Mouse (Mus musculus) CH12.LX (cell line): ENCODE data around the gene Rasl10b.

Experiments used
- CHD2 ChIP-seq: IDR thresholded peaks from 2 replicates; pipeline ENCODE4 v1.6.1; 2011; ENCODE audit warnings: low read length, improper control_type of control experiment
- IRF4 ChIP-seq: IDR thresholded peaks from 2 replicates; pipeline ENCODE4 v1.6.1; 2014; ENCODE audit warnings: low read depth, mild to moderate bottlenecking, inconsistent platforms, low read length, improper control_type of control experiment
- MXI1 ChIP-seq: IDR thresholded peaks from 2 replicates; pipeline ENCODE4 v1.6.1; 2011; ENCODE audit warnings: mild to moderate bottlenecking, low read depth, low read length, improper control_type of control experiment

DNA sequence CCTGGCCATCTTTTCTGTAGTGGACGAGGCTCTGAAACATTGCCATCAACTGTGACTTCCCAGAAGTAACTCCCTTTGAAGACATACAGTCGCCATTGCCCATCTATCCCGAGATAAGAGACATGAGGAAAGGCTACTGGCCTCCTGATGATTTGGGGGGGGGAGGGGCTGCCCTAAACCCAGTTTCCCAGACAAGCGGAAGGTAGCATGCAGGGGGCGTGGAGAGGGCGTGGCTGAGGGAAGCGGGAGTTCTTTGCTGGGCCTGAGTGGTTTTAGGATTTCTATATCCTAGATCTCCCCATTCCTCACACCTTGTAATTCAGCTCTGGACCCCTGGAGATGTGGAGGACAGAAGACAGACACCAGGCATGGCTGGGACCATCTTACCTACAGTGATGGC is 34.9 kb downstream of the Rasl10b start:
- TF ChIP-seq CHD2 (no peak), MXI1 (no peak), IRF4 (no peak)
